Mouse (Mus musculus): ENCODE measurements at regions not wholly inside any gene's neighbourhood (a gene's known extent, or its start where the extent isn't known, plus 50 kb on each side); places are given as distances from the start of the nearest gene placed in this dataset.

DNA sequence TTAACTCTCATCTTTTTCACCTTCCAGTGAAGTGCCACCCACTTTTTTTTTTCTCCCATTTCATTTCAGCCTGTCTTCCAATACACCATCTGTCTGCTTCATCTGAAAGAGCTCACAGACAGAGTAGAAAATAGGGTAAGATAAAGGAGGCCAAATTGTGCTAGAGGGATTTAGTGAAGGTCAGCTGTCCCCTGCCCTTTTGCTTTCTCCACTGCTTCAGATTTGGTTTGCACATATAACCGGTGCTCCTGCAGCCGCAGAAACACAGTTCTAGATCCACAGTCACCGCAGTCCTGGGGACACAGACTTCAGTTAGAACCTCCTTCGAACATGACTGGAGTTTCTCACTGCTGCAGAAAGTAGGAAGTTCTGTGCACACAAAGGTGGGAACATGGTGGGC, 126.4 kb upstream of the Cnr1 start:
- TF ChIP-seq CTCF (IDR thresholded peaks at IDR 0.05; ENCODE audit: low read depth) (no peak), EP300 (IDR thresholded peaks at IDR 0.05; ENCODE audit: low read depth) (no peak)
